Mouse (Mus musculus): ENCODE results near the gene Gm38119. TPM values are rescaled to one million over a fixed set of nuclear protein-coding genes. Genes with fewer than 3 reads are reported as not detected.

Gene Gm38119
- polyA plus RNA-seq (2014; fragmentation: Nextera tagmentation; extraction: Ambion mirVana): not detected in 2 replicates

- H3K4me3 ChIP-seq (ENCODE audit: low read depth, low read length): no peak within 1 kb of the TSS
- H3K4me2 ChIP-seq (ENCODE audit: low read depth, low read length): no peak within 1 kb of the TSS
- 95% methylated on average over 1 of the region's 1 CpGs for WGBS
- no peaks in the 10 kb centered on the region for H3K27me3 ChIP-seq (ENCODE audit: control insufficient read depth, insufficient read depth, low read length)
- H3K27ac ChIP-seq (ENCODE audit: low read depth, low read length): no peak within 1 kb of the TSS
- H3K36me3 ChIP-seq (ENCODE audit: control insufficient read depth, insufficient read depth, low read length): no peaks in the 10 kb centered on the region
- H3K4me1 ChIP-seq (ENCODE audit: control insufficient read depth, insufficient read depth, low read length): no peaks in the 10 kb centered on the region
- H3K9me3 ChIP-seq (ENCODE audit: control insufficient read depth, low read length): no peaks in the 10 kb centered on the region
- H3K9ac ChIP-seq (replicated peaks; ENCODE audit: low read depth, low read length): no peak within 1 kb of the TSS
- ATAC-seq (ENCODE audit: low read depth): no peak
These were observed at the start of gene Gm38119 for GRCm38 (mm10) chr3:92738996-92739395. Gene Gm38119 (minus strand): TSS chr3:92739096.

DNA sequence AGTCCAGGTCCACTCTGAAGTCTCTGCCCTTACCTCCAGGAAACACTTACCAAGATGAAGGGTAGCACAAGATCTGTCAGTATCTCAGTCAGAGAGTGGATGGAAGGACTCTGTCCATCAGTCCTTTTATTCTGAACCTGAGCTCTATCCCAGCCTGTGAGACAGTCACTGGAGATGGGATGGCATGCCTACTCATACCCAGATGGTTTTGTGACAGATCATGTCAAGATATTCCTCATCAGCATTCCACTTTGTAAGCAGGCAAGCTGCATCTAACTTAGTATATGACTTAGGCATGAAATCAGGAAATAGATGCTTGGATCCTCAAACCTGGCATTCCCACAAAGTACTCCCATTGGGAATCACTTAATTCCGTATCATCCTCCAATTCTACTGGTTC, 39.9 kb upstream of the Gm38119 start, which contains the start of gene Lce1i:
Lce1i (minus strand) TSS at position 101 of the 400 bp plus-strand sequence.
- ATAC-seq (ENCODE audit: low read depth): no peak
- Histone ChIP-seq H3K4me3 (ENCODE audit: low read depth, low read length) (no peak within 1 kb of the TSS), H3K4me2 (ENCODE audit: low read depth, low read length) (no peak within 1 kb of the TSS), H3K36me3 (ENCODE audit: control insufficient read depth, insufficient read depth, low read length) (no peaks in the 10 kb centered on the region), H3K27me3 (ENCODE audit: control insufficient read depth, insufficient read depth, low read length) (no peaks in the 10 kb centered on the region), H3K9me3 (ENCODE audit: control insufficient read depth, low read length) (no peaks in the 10 kb centered on the region), H3K9ac (replicated peaks; ENCODE audit: low read depth, low read length) (no peak within 1 kb of the TSS), H3K4me1 (ENCODE audit: control insufficient read depth, insufficient read depth, low read length) (no peaks in the 10 kb centered on the region), H3K27ac (ENCODE audit: low read depth, low read length) (no peak within 1 kb of the TSS)
- WGBS: 77% methylated on average over 1 of the region's 1 CpGs

DNA sequence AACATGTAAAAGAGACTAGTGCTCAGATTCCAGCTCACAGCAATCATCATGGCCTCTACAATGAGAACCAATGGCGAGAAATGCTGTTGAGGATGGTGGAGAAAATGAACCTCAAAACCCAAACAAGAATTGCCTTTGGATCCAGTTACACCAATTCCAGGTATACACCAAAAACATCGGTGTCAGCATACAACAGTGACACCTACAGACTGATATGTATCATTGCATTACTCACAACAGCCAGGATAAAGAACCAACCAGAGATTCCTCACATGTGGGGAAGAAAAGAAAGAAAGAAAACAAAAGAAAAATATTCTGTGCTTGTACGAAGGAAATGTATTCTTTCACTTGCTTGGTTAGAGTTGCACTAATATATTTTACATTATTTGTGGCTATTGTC, 32.7 kb upstream of the Gm38119 start:
- Histone ChIP-seq H3K9me3 (ENCODE audit: control insufficient read depth, low read length) (no peaks in the 10 kb centered on the region), H3K4me2 (ENCODE audit: low read depth, low read length) (no peak overlapping the region), H3K27me3 (ENCODE audit: control insufficient read depth, insufficient read depth, low read length) (no peaks in the 10 kb centered on the region), H3K27ac (ENCODE audit: low read depth, low read length) (no peak overlapping the region), H3K36me3 (ENCODE audit: control insufficient read depth, insufficient read depth, low read length) (no peaks in the 10 kb centered on the region), H3K4me1 (ENCODE audit: control insufficient read depth, insufficient read depth, low read length) (no peaks in the 10 kb centered on the region), H3K9ac (replicated peaks; ENCODE audit: low read depth, low read length) (no peak overlapping the region), H3K4me3 (ENCODE audit: low read depth, low read length) (no peak overlapping the region)
- no peak for ATAC-seq (ENCODE audit: low read depth)
- 29% methylated on average over 3 of the region's 3 CpGs for WGBS

GRCm38 (mm10) chr3:92764965-92765364, 26.1 kb upstream of the Gm38119 start, which contains the start of gene Lce1h:
Gene Lce1h (minus strand): TSS chr3:92765065.
- Histone ChIP-seq H3K9me3 (ENCODE audit: control insufficient read depth, low read length) (no peaks in the 10 kb centered on the region), H3K4me2 (ENCODE audit: low read depth, low read length) (no peak within 1 kb of the TSS), H3K36me3 (ENCODE audit: control insufficient read depth, insufficient read depth, low read length) (no peaks in the 10 kb centered on the region), H3K27ac (ENCODE audit: low read depth, low read length) (no peak within 1 kb of the TSS), H3K4me1 (ENCODE audit: control insufficient read depth, insufficient read depth, low read length) (no peaks in the 10 kb centered on the region), H3K4me3 (ENCODE audit: low read depth, low read length) (no peak within 1 kb of the TSS), H3K9ac (replicated peaks; ENCODE audit: low read depth, low read length) (no peak within 1 kb of the TSS), H3K27me3 (ENCODE audit: control insufficient read depth, insufficient read depth, low read length) (no peaks in the 10 kb centered on the region)
- no peak; the same call in 1 of the 2 replicates for ATAC-seq (ENCODE audit: low read depth)
- WGBS: 100% methylated on average over 1 of the region's 1 CpGs

- Histone ChIP-seq H3K27ac (ENCODE audit: low read depth, low read length) (no peak overlapping the region), H3K36me3 (ENCODE audit: control insufficient read depth, insufficient read depth, low read length) (no peaks in the 10 kb centered on the region), H3K27me3 (ENCODE audit: control insufficient read depth, insufficient read depth, low read length) (no peaks in the 10 kb centered on the region), H3K9ac (replicated peaks; ENCODE audit: low read depth, low read length) (no peak overlapping the region), H3K4me1 (ENCODE audit: control insufficient read depth, insufficient read depth, low read length) (no peaks in the 10 kb centered on the region), H3K4me2 (ENCODE audit: low read depth, low read length) (no peak overlapping the region), H3K9me3 (ENCODE audit: control insufficient read depth, low read length) (no peaks in the 10 kb centered on the region), H3K4me3 (ENCODE audit: low read depth, low read length) (no peak overlapping the region)
- 49% methylated on average over 3 of the region's 3 CpGs for WGBS
- no peak for ATAC-seq (ENCODE audit: low read depth)
These were observed 14.3 kb upstream of the Gm38119 start for GRCm38 (mm10) chr3:92753197-92753596.

GRCm38 (mm10) chr3:92752238-92752637, 13.3 kb upstream of the Gm38119 start, which contains the start of gene Lce1g:
Gene Lce1g (minus strand): TSS chr3:92752338.
- Histone ChIP-seq H3K27me3 (ENCODE audit: control insufficient read depth, insufficient read depth, low read length) (no peaks in the 10 kb centered on the region), H3K27ac (ENCODE audit: low read depth, low read length) (no peak within 1 kb of the TSS), H3K4me2 (ENCODE audit: low read depth, low read length) (no peak within 1 kb of the TSS), H3K4me3 (ENCODE audit: low read depth, low read length) (no peak within 1 kb of the TSS), H3K36me3 (ENCODE audit: control insufficient read depth, insufficient read depth, low read length) (no peaks in the 10 kb centered on the region), H3K4me1 (ENCODE audit: control insufficient read depth, insufficient read depth, low read length) (no peaks in the 10 kb centered on the region), H3K9ac (replicated peaks; ENCODE audit: low read depth, low read length) (no peak within 1 kb of the TSS), H3K9me3 (ENCODE audit: control insufficient read depth, low read length) (no peaks in the 10 kb centered on the region)
- ATAC-seq (ENCODE audit: low read depth): no peak
- WGBS: 93% methylated on average over 1 of the region's 1 CpGs

DNA sequence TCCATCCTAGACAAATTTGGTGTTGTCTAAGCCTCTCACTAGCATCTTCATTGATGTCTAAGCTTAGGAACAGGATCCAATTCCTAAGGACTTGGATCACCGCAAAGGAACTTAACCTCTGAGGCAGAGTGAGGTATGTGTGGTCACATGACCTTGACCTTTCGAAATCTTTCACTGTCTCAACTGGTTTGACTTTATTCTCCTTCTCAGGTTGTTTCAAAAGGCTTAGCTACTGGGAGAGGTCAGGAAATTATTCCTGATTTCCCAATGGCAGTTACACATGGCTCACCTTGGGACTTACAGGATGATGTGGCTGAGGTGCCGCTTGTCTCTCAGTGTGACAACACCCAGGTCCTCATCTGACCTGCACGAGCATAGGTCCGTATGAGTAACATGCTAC, 16.3 kb downstream of the Gm38119 start:
- 90% methylated on average over 5 of the region's 5 CpGs for WGBS
- Histone ChIP-seq H3K4me1 (ENCODE audit: control insufficient read depth, insufficient read depth, low read length) (no peaks in the 10 kb centered on the region), H3K4me2 (ENCODE audit: low read depth, low read length) (no peak overlapping the region), H3K36me3 (ENCODE audit: control insufficient read depth, insufficient read depth, low read length) (no peaks in the 10 kb centered on the region), H3K9me3 (ENCODE audit: control insufficient read depth, low read length) (no peaks in the 10 kb centered on the region), H3K27me3 (ENCODE audit: control insufficient read depth, insufficient read depth, low read length) (no peaks in the 10 kb centered on the region), H3K4me3 (ENCODE audit: low read depth, low read length) (no peak overlapping the region), H3K27ac (ENCODE audit: low read depth, low read length) (no peak overlapping the region), H3K9ac (replicated peaks; ENCODE audit: low read depth, low read length) (no peak overlapping the region)
- ATAC-seq (ENCODE audit: low read depth): no peak

- no peaks in the 10 kb centered on the region for H3K9me3 ChIP-seq (ENCODE audit: control insufficient read depth, low read length)
- ATAC-seq (ENCODE audit: low read depth): no peak
- WGBS: 87% methylated on average over 3 of the region's 3 CpGs
- H3K4me2 ChIP-seq (ENCODE audit: low read depth, low read length): no peak within 1 kb of the TSS
- no peaks in the 10 kb centered on the region for H3K27me3 ChIP-seq (ENCODE audit: control insufficient read depth, insufficient read depth, low read length)
- no peak within 1 kb of the TSS for H3K4me3 ChIP-seq (ENCODE audit: low read depth, low read length)
- no peaks in the 10 kb centered on the region for H3K4me1 ChIP-seq (ENCODE audit: control insufficient read depth, insufficient read depth, low read length)
- H3K27ac ChIP-seq (ENCODE audit: low read depth, low read length): no peak within 1 kb of the TSS
- H3K9ac ChIP-seq (replicated peaks; ENCODE audit: low read depth, low read length): no peak within 1 kb of the TSS
- no peaks in the 10 kb centered on the region for H3K36me3 ChIP-seq (ENCODE audit: control insufficient read depth, insufficient read depth, low read length)
These were observed 18.6 kb downstream of the Gm38119 start, which contains the start of gene Lce1f for GRCm38 (mm10) chr3:92720250-92720649. Gene Lce1f (minus strand): TSS chr3:92720350.

- no peaks in the 10 kb centered on the region for H3K9me3 ChIP-seq (ENCODE audit: control insufficient read depth, low read length)
- ATAC-seq (ENCODE audit: low read depth): no peak
- no peak overlapping the region for H3K4me3 ChIP-seq (ENCODE audit: low read depth, low read length)
- no peak overlapping the region for H3K4me2 ChIP-seq (ENCODE audit: low read depth, low read length)
- no peak overlapping the region for H3K27ac ChIP-seq (ENCODE audit: low read depth, low read length)
- no peak overlapping the region for H3K9ac ChIP-seq (replicated peaks; ENCODE audit: low read depth, low read length)
- no peaks in the 10 kb centered on the region for H3K27me3 ChIP-seq (ENCODE audit: control insufficient read depth, insufficient read depth, low read length)
- no peaks in the 10 kb centered on the region for H3K4me1 ChIP-seq (ENCODE audit: control insufficient read depth, insufficient read depth, low read length)
- H3K36me3 ChIP-seq (ENCODE audit: control insufficient read depth, insufficient read depth, low read length): no peaks in the 10 kb centered on the region
These were observed 23.8 kb downstream of the Gm38119 start for GRCm38 (mm10) chr3:92715122-92715521.
